Mouse (Mus musculus): ENCODE measurements around the gene Wwox. TPM values are rescaled to one million over a fixed set of nuclear protein-coding genes. Genes with fewer than 3 reads are reported as not detected.
A peak's percentile ranks its signal among the peaks of the same experiment; 100 is the strongest.

The Wwox gene
- 11.6 and 12.0 TPM in 2 replicates for polyA plus RNA-seq (2012; rRNA removed)

DNA sequence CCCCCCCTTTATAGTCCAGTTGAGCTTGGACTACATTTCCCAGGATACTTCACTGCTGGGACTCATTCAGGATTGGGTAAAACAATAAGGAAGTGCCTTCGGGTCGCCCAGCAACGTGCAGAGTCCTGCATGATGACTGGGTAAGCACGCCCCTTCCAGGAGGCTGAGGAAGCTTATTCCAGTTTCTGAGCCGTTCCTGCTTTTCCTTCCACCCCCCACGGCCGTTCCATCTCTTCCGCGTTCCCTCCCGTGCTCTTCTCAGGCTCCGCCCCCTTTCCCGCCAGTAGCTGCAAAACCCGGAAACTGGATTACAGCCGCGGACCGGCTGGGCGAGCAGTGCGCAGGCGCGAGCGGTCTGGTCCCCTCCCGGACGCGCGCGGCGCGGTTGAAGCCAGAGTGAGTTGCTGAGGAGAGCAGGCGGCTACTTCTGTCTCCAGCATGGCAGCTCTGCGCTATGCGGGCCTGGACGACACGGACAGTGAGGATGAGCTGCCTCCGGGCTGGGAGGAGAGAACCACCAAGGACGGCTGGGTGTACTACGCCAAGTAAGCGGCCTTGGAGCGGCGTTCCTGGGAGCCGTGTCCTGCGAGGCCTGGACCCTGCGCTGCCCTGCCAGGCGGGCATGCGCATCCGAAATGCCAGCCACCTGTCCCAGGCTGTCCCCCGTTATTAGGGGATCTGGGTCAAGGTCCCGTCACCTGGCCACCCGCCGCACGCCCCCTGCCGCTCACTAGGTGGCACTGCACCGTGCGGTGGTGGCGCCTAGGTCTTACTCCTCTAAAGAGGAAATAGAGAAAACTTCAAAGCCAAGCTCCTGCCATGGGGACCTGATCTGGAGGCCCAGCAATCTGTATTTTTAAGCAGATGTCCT, at the start of gene Wwox:
Gene Wwox, plus strand, starts transcription at position 322 of the 871 bp plus-strand sequence.
- peak; percentile 89 for DNase-seq (ENCODE audit: low read depth)

DNA sequence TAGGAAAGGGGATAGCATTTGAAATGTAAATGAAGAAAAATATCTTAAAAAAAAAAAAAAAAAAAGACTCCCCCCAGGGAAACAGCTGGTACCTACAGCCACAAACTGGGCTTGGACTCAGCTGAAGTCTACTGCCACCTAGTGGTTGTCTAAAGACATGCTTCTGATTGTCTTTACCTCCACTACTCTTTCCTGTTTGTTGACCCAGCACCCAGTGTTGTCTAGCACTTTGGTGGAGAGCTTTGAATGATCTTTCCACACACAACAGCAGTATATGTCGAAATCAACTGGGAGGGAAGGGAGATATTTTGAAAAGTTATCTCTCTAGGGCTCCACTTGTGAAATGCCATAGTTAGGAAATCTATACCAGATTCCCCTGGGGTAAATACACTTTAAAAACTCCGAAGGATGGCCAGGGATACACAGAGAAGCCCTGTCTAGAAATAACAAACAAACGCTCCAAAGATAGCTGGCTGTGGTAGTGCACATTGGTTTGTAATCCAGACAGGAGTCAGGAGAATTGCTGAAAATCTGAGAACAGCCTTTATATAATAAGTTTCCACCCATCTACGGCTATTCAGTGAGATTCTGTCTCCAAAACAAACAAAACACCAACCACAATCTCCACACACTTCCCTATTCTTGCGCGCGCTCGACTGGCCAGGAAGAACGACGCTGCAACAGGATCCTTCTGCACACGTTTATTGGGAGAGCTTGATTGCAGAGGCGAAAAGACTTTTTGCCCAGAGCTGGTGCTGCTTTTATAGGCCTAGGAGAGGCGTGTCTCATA, 48.8 kb upstream of the Wwox start:
- peak; percentile 46 for DNase-seq (ENCODE audit: low read depth)

DNA sequence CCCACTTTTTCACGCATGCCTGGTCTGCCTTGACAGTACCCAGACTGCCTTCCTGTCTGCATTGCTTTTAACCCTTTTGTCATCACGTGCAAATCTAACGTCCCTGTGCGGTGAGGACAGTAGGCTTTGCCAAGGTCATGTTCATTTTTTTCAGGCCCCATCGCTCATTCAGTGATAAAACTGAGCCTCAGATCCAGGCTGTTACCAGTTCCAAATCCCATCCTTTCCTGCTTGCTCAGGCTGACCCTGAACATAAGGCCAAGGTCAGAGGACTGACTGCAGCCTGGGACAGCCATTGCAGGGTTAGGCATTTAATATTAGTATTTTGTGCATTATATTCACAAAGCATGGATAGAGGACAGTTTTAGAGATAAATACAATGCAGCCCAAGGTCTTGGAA, 41.1 kb upstream of the Wwox start:
- no peak for DNase-seq (ENCODE audit: low read depth)

DNA sequence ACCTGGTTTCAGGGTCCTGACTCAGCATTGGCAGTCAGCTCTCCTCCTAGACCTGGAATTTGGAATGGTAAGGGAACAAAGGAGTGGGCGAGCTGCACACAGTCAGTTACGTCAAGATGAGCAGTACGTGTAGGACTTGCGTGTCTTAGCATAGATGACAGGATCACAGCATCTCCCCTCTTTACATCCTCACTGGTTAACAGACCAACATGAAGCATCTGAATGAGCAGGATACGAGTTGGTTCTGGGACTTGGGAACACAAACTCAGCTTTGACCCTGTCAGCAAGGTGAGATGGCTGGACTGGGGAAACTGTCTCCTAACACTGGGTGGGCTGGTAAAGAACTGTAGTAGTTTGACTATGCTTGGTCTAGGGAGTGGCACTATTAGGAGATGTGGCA, 40.2 kb upstream of the Wwox start:
- DNase-seq (ENCODE audit: low read depth): no peak

DNA sequence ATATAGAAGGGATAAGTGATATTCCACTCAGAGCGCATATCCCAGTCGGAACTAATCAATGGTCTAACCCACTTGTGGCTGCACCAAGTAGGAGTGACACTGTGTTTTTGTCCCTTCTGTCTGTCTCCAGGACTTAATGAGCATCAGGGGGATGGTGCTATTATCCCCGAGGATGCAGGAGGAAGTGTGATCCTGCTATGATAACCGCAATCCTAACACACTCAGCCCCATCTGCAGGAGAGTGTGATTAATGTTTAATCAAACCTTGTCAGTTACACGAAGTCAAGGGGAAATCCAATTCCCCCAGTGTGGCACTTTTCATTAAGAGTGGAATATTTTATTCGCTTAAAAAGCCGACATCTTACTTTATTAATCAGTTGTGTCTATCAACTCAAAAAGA, 37.8 kb upstream of the Wwox start:
- no peak for DNase-seq (ENCODE audit: low read depth)

DNA sequence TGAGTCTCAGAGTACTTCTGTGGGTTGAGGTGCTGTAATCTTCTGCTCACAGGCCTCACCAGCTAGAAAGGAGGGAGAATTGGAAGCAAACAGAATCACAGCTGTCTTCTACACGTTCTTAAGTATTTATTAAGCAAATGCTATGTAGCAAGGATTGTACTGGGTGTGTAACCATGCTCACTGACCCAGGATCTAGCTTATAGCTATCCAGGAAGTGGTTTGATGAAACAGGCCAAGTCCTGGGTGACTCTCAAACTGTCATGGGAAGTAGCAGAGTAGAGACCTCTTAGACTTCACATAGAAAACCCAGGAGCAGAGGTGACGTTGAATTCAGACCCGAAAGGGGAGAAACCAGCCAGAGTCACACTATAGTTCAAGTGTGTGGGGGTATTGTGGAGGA, 28.0 kb upstream of the Wwox start:
- no peak for DNase-seq (ENCODE audit: low read depth)

DNA sequence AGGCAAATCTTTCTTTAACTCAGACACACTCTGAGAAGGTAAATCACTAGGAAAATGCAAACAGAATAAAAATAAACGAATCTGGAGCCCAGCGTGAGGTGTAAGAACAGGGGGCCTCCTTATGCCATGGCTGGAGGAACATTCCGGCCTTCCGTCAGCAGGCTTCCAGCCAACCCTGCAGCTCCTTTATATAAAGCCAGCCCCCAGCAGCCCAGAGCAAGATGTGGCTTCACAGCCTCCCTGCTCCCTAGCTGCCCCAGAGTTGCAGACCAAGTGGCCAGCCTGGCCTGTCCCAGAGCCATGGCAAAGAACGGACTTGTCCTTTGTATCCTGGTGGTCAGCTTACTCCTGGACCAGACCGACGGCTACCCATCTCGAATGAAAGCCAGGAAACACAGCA, 21.7 kb upstream of the Wwox start, which contains the start of gene Clec3a:
Gene Clec3a, plus strand, starts transcription at position 301 of the 400 bp plus-strand sequence.
- DNase-seq (ENCODE audit: low read depth): no peak

DNA sequence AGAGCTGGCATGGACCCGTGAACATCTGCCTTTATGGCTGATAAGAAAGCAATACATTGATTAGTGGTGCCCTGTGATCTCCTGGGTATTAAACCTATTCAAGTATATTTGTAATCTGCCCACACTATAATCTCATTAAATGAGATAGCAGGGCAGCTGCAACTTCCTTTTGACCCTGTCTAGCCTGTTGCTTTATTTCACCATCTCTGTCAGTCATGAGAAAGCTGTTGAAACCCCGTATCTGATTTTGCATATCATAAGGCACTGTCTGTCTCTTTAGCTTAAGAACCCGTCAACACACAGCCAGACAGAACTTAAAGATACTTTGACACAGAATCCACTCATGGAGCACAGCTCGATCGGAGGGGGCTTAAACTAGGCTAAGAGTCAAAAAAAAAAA, 21.0 kb upstream of the Wwox start:
- no peak for DNase-seq (ENCODE audit: low read depth)

DNA sequence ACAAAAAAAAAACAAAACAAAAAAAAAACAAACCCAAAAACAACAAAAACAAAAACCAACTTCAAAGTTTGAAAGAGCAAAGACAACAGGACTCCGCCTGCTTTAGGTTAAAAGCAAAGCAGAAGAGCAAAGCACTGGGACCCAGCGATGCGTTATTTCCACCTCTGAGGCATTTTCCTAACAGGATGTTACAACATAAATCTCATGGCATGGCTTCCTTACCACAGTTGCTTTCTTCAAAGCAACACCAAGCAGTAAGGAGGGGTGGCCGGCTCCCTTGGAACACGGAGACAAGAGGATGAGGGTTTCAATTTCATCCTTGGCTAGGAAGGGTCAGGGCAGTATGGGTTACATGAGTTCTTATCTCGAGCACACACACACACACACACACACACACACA, 20.6 kb upstream of the Wwox start:
- DNase-seq (ENCODE audit: low read depth): no peak

DNA sequence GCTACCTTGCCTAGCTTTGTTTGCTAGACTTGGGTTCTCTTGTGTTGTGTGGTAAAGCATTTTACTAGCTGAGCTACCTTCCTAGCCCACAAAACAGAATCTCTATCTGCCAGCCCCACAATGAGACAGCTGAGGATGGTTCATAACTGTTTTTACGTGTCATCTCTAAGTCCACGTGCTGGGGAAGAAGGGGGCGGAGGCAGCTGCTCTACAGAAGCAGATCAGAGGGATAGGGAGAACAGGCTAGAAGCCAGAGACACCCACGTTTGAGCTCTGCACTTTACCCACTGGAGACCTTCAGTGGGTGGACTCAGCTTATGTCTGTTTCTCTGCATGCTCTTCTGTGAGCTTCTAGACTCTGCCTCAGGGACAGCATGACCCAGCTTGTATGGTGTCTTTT, 17.9 kb upstream of the Wwox start:
- no peak for DNase-seq (ENCODE audit: low read depth)

DNA sequence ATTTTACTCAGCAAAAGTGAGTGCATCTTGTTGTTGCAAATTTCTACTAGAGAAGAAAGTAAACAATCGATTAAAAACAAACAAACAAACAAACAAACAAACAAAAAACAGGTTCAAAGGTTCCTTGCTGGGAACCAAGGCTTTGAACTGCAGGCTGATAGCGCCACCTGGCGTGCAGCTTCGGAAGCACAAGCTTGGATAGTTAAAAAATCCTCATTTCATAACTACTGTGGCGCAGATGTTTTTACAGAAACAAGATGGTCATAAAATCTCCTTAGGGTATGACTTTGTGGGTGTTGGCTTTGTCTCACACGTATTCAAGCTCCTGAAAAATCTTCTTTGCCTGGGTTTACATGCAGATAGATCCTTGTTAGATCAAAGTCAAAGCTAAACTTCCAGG, 1.2 kb upstream of the Wwox start:
- DNase-seq (ENCODE audit: low read depth): no peak

DNA sequence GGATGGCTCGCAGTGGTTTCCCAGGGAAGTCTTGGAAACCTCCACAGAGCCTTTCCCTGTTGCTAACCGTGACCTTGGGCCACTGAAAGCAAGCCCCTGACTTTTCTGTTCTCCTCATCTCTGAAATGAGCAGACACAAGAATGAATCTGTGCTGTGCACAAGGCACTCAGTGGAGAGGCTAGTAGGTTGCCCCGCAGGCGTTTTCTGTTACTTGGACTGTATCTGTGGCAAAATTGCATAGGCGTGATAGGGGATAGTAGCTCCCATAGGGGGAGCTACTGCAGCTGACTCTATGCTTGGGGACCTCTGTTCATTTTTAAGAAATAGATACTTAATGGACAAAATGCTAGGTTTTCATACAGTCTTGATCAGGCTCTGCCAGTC, 742 bp downstream of the Wwox start:
- no peak for DNase-seq (ENCODE audit: low read depth)

DNA sequence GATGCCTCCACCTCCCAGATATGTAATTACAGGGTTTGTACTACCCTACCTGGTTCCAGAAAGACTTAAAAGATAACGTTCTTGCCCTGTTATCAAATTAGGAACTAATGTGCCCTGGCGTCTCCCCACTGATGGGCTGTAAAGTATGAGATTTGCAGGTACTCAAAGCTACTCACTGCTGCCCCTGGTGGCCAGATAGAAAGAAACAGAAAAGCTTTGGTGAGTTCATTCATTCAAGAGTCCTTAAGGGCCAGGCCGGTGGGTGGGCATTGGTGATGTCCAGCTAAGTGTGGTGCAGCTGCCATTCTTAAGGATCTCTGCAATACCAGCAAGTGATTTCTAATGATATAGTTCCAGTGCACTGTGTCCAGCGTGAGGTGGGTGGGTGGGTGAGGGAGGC, 2.2 kb downstream of the Wwox start:
- DNase-seq (ENCODE audit: low read depth): no peak

DNA sequence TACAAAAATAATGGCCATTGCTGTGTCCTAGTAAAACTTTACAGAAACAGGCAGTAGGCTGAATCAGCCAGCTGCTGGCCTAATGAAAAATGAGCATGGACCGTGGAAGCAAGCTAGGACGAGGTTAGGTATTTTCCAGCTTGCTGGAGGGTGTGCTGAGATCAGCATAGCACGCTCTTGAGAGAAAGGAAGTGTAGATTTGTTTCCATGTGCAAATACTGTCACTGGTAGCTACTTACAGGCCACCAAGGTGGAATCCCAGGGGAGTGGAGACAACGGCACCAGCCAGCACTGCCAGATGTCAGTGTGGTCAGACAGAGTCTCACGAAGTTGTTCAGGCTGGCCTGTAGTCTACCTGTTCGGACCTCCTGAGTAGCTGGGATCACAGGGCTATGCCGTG, 7.4 kb downstream of the Wwox start:
- no peak for DNase-seq (ENCODE audit: low read depth)

DNA sequence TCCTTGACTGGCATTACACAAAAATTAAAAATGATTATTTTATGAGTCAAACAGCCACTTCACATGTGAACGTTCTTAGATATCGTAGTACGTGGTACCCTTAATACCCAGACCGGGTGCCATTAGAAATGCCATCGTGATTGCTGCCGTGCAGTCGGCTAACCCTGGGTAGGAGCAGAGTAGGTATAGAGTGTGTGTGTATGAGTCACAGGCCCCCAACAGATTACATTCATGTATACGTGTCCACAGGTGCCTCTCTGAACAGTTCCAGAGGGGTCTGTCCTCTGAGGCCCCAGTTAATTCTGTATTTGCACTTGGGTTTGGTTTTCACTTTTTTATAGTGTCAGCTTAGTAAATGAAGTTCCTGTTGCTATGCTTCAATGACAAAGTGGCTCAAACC, 12.8 kb downstream of the Wwox start:
- no peak for DNase-seq (ENCODE audit: low read depth)

DNA sequence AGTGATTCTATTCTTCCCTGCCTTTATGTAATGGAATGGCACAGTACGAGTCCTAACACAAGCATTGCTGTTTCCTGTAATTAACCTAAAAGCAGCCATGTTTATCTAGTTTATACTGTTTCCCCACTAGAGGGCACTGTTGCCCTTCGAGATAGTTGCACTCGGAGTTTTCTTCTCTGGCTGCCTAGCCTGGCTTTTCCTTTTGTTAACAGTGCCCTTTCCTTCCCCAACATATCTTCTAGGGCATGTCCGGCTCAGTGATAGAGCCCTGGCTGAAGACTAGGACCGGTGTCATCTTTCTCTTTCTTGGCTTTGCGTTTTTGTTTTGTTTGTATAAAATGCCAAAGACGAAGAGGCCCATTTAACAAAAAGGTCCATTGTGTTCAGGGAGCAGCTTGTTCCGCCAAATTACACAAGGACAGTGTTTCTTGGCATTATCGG, 13.3 kb downstream of the Wwox start:
- peak; percentile 77 for DNase-seq (ENCODE audit: low read depth)

DNA sequence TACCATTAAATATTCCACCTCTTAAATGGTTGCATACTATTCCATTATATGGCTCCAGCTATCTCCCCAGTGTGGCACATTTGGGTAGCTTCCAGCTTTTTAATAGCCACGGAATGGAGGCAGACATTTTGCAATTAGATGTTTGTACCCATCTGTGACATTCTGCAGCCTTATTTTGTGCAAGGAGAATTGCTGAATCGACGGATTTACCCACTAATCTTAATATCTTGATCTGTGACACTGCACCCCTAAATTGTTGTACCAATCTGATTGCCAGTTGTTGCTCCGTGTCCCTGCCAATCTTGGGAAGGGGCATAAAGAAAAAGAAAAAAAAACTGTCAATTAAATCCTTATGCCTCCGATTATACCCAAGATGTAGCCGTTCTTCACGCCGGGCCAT, 15.8 kb downstream of the Wwox start:
- no peak for DNase-seq (ENCODE audit: low read depth)

DNA sequence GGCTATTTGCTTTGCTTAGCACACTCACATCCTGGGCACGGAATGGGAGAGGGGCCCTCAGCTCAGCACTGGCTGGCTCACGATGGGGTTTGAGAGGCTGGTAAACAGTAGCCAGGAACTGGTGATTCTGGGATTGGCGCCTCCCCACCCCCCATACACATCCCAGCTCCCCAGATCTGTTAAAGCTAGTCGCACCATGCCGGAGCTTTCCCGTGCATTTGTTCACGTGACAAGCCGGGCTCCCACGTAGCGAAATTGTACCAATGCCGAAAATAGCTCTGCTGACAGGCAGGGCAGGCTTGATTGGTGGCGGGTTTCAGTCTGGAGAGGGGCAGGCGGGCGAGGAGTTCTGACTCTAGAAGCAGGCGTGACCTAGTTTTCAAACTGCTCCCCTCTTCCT, 16.5 kb downstream of the Wwox start:
- DNase-seq (ENCODE audit: low read depth): no peak

DNA sequence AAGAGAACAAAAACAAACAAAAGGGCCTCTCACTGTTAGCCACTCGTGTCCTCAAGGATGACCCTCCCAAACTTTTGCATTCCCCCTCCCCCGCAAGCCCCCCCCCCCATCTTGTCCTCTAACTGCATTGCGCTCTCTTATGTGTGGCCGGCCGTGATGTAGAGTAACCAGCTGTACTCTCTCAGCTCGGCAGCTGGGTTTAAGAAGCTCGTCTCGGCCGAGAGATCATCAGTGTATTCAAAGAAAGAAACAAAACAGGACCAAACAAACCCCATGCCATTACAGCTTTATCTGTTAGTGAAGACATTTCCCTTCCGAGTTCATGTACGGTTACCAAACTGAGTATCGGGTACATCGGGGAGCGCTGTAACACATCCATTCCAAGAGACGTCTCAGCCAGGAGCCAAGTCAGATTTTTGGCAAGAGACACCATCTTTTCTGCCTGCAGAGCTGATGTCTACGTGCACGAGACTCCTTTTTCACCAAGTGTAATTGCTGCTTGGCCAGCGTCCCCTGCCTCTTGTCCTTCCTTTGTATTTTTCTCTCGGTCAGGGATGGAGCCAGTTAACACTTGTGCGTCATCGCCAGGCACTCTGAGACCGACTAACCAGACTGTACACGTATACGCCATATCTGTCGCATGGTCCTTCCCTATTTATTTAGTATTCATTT, 18.8 kb downstream of the Wwox start:
- DNase-seq (ENCODE audit: low read depth): no peak

DNA sequence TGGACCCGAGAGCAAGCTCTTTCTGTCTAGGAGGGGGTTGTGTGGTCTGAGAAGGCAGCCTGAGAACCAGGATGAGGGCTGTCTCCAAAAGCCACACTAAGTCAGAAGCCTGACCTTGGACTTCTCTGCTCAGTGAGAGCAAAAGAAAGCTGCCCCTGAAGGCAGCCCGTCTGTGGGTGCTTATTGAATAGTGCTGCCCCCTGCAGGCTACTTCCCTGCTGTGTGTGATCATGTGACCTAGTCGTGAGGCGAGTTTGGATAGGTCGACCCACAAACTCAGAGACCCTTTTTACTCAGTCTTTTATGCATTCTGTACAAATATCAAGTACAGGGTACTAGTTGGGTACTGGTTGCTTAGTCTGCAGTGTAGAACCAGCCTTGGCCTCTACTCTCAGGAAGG, 21.1 kb downstream of the Wwox start:
- DNase-seq (ENCODE audit: low read depth): no peak

DNA sequence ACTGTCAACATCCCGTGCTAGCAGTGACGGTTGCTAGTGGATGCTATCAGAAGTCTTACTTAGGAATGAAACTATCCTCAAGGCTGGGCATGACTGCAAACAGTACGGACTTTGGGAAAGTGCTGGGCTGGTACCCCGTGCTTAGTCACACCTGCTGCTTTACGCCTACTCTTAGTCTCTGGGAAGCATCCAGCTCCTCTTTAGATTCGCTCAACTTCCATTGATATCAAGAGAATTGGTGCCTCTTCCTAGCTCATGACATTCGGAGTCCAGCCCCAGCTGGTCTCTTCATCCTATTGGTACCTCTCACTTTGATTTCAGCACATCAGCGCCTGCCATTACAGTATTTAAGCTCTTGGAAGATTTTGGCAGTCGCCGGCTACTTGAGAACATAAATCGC, 23.1 kb downstream of the Wwox start:
- DNase-seq (ENCODE audit: low read depth): no peak

DNA sequence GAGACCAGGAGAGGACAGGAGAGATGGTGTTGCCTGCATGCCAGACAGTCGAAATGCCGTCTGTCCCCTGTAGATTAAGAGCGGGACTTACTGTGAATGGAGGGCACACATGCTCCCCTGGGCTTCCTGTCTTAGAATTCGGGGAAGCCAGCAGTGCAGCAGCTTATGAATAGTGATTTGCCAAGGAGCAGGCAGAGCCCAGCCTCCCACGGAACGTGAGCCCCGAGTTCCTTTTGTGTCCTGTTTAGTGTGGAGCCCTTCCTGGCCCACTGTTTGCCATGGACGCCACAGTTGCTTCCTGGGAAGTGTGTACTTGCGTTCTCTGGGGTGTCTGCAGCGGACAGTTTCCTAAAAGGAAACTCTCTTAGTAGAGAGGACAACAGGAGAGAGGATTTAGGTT, 23.9 kb downstream of the Wwox start:
- no peak for DNase-seq (ENCODE audit: low read depth)

All from gonadal fat pad, adult 2 months (tissue).